Mouse (Mus musculus) left cerebral cortex, postnatal 14 days (tissue): ENCODE measurements around the gene Icam1. TPM values are rescaled to one million over a fixed set of nuclear protein-coding genes. Genes with fewer than 3 reads are reported as not detected.

Experiments
- DNase-seq, 2 experiments: peaks; one replicate each; pipeline ENCODE4 v3.0.0; 2021 to 2022; ENCODE audit warnings: low spot score in 2 of 2, mixed read lengths in 1 of 2
- intact Hi-C: fragments of 180-260 bp; cut with DNase I; formaldehyde crosslinking; loops from one replicate; pipeline ENCODE4 v1.15.1; 2025
- total RNA-seq, 2 experiments: library from RNA; stranded (reverse); gene quantifications; 2 replicates each; pipeline ENCODE4 v1.2.3; 2021

The Icam1 gene
- total RNA-seq, 2 experiments from 2014 or later = 3.0 to 3.6 TPM

GRCm38 (mm10) chr9:21016331-21017176, 769 bp downstream of the Icam1 start:
- intact Hi-C loops = no loop called here
- DNase-seq = no peak

GRCm38 (mm10) chr9:21017177-21017575, 1.4 kb downstream of the Icam1 start:
- intact Hi-C loops = no loop called here
- no peak for DNase-seq

GRCm38 (mm10) chr9:21018600-21018999, 2.8 kb downstream of the Icam1 start:
- intact Hi-C loops = no loop called here
- no peak for DNase-seq

- intact Hi-C loops = no loop called here
- DNase-seq = no peak
Measured at GRCm38 (mm10) chr9:21021363-21021762, 5.6 kb downstream of the Icam1 start.

GRCm38 (mm10) chr9:21022288-21022687, 6.5 kb downstream of the Icam1 start:
- intact Hi-C loops = no loop called here
- no peak for DNase-seq

- intact Hi-C loops = no loop called here
- DNase-seq = no peak
Measured at GRCm38 (mm10) chr9:21022726-21023125, 6.9 kb downstream of the Icam1 start.

- intact Hi-C loops = no loop called here
- no peak for DNase-seq
Measured at GRCm38 (mm10) chr9:21025258-21025810, 9.5 kb downstream of the Icam1 start.

GRCm38 (mm10) chr9:21026849-21027248, 11.1 kb downstream of the Icam1 start:
- DNase-seq = no peak
- intact Hi-C loops = no loop called here

- no peak for DNase-seq
- intact Hi-C loops = no loop called here
Measured at GRCm38 (mm10) chr9:21027774-21028290, 12.0 kb downstream of the Icam1 start.

GRCm38 (mm10) chr9:21028560-21029110, 12.8 kb downstream of the Icam1 start:
- DNase-seq = no peak
- intact Hi-C loops = no loop called here

- peak; percentile 78 to 81 for DNase-seq
- intact Hi-C loops = loop anchor here (5.0 kb wide), 2 partner anchors 63 to 108 kb away; partner anchors contain the start of genes Gm38431 and Raver1
Measured at GRCm38 (mm10) chr9:21029291-21030054, 13.7 kb downstream of the Icam1 start, which contains the start of gene Icam4. TSS of gene Icam4 (plus strand) at chr9:21029373.

GRCm38 (mm10) chr9:21030055-21030600, 14.3 kb downstream of the Icam1 start:
- intact Hi-C loops = loop anchor here (5.0 kb wide), 2 partner anchors 62 to 107 kb away; partner anchors contain the start of genes Gm38431 and Raver1
- no peak for DNase-seq

- intact Hi-C loops = loop anchor here (5.0 kb wide), 2 partner anchors 61 to 106 kb away; partner anchors contain the start of genes Gm38431 and Raver1
- peak; percentile 86 to 92 for DNase-seq
Measured at GRCm38 (mm10) chr9:21030781-21031250, 15.0 kb downstream of the Icam1 start.

- peak; percentile 84 to 93 for DNase-seq
- intact Hi-C loops = loop anchor here (5.0 kb wide), 2 partner anchors 61 to 106 kb away; partner anchors contain the start of genes Gm38431 and Raver1
Measured at GRCm38 (mm10) chr9:21031251-21031895, 15.6 kb downstream of the Icam1 start.

GRCm38 (mm10) chr9:21031896-21032351, 16.1 kb downstream of the Icam1 start, which contains the start of gene Icam5:
TSS of gene Icam5 (plus strand) at chr9:21032073.
- peak; percentile 87 to 91 for DNase-seq
- intact Hi-C loops = loop anchor here (2.0 to 5.0 kb wide), 3 partner anchors 41 to 105 kb away; partner anchors contain the start of genes Fdx1l, Gm38431, Gm49373 and Raver1

- intact Hi-C loops = loop anchor here (2.0 to 5.0 kb wide), 3 partner anchors 40 to 105 kb away; partner anchors contain the start of genes Fdx1l, Gm38431, Gm49373 and Raver1
- no peak for DNase-seq
Measured at GRCm38 (mm10) chr9:21032491-21032890, 16.7 kb downstream of the Icam1 start.

- intact Hi-C loops = loop anchor here (2.0 to 5.0 kb wide), 3 partner anchors 40 to 104 kb away; partner anchors contain the start of genes Fdx1l, Gm38431, Gm49373 and Raver1
- DNase-seq = peak; percentile 76 to 77
Measured at GRCm38 (mm10) chr9:21033136-21033535, 17.4 kb downstream of the Icam1 start.
